Mouse (Mus musculus) MEL (cell line): ENCODE measurements around the gene Slc36a3. TPM values are rescaled to one million over a fixed set of nuclear protein-coding genes. Genes with fewer than 3 reads are reported as not detected.

ENCODE experiments used
- DNase-seq: peaks from one replicate; pipeline ENCODE4 v3.0.0; 2011; ENCODE audit warnings: low read depth, low spot score
- H3K27ac ChIP-seq: 2 replicates; pipeline ENCODE4 v1.5.1; 2012; ENCODE audit warnings: low read depth, mild to moderate bottlenecking, control low read depth, low read length, moderate library complexity; ENCODE audit not compliant: control insufficient read depth
- H3K27me3 ChIP-seq, 2 experiments: fragments of 150-350 bp in 1 of 2; sonication (generic) in 1 of 2; 2 replicates each; pipeline ENCODE4 v1.6.1; 2012; ENCODE audit warnings: low read length in 2 of 2, mild to moderate bottlenecking in 2 of 2, improper control_type of control experiment in 1 of 2, moderate library complexity in 1 of 2; ENCODE audit not compliant: insufficient read depth in 2 of 2, control insufficient read depth in 1 of 2
- H3K36me3 ChIP-seq, 2 experiments: 2 replicates each; pipeline ENCODE4 v1.6.1; 2012 to 2014; ENCODE audit warnings: low read length in 2 of 2, improper control_type of control experiment in 1 of 2, inconsistent platforms in 1 of 2, mild to moderate bottlenecking in 1 of 2; ENCODE audit not compliant: insufficient read depth in 2 of 2, control insufficient read depth in 1 of 2
- H3K4me1 ChIP-seq, 2 experiments: fragments of 150-350 bp in 1 of 2; sonication (generic) in 1 of 2; 2 replicates each; pipeline ENCODE4 v1.6.1; 2012; ENCODE audit warnings: low read length in 2 of 2, improper control_type of control experiment in 1 of 2, mild to moderate bottlenecking in 1 of 2; ENCODE audit not compliant: insufficient read depth in 2 of 2, control insufficient read depth in 1 of 2
- H3K4me3 ChIP-seq, 2 experiments: fragments of 150-350 bp in 1 of 2; sonication (generic) in 1 of 2; 2 replicates each; pipeline ENCODE4 v1.5.1; 2012; ENCODE audit warnings: low read depth in 2 of 2, low read length in 2 of 2, mild to moderate bottlenecking in 2 of 2, moderate library complexity in 2 of 2, control low read depth in 1 of 2, improper control_type of control experiment in 1 of 2; ENCODE audit not compliant: control insufficient read depth in 1 of 2, insufficient read depth in 1 of 2
- H3K79me2 ChIP-seq: 2 replicates; pipeline ENCODE4 v1.6.1; 2012; ENCODE audit warnings: mild to moderate bottlenecking, low read length, moderate library complexity; ENCODE audit not compliant: control insufficient read depth, poor library complexity, insufficient read depth
- H3K9ac ChIP-seq: 2 replicates; pipeline ENCODE4 v1.6.1; 2012; ENCODE audit warnings: low read depth, mild to moderate bottlenecking, control low read depth, low read length, moderate library complexity; ENCODE audit not compliant: control insufficient read depth, poor library complexity, severe bottlenecking
- H3K9me3 ChIP-seq: fragments of 150-350 bp; sonication (generic); replicated peaks from 2 replicates; pipeline ENCODE4 v1.6.1; 2012; ENCODE audit warnings: mild to moderate bottlenecking, low read length, improper control_type of control experiment, moderate library complexity; ENCODE audit not compliant: insufficient read depth
- BHLHE40 ChIP-seq: IDR thresholded peaks from 2 replicates; pipeline ENCODE4 v1.6.1; 2012; ENCODE audit warnings: low read depth, mild to moderate bottlenecking, inconsistent platforms, low read length, improper control_type of control experiment, borderline replicate concordance
- CHD1 ChIP-seq: IDR thresholded peaks from 2 replicates; pipeline ENCODE4 v1.6.1; 2012; ENCODE audit warnings: low read depth, mild to moderate bottlenecking, inconsistent platforms, low read length, improper control_type of control experiment
- CTCF ChIP-seq, 3 experiments: IDR thresholded peaks in 2 of 3; conservative IDR thresholded peaks in 1 of 3; 2 replicates each; pipeline ENCODE4 v1.5.1; 2011 to 2012; ENCODE audit warnings: low read length in 3 of 3, low read depth in 2 of 3, mild to moderate bottlenecking in 2 of 3, improper control_type of control experiment in 1 of 3, inconsistent platforms in 1 of 3, mixed read lengths in 1 of 3, moderate library complexity in 1 of 3; ENCODE audit not compliant: control insufficient read depth in 1 of 3, insufficient read depth in 1 of 3, poor library complexity in 1 of 3, severe bottlenecking in 1 of 3
- ELF1 ChIP-seq: IDR thresholded peaks from 2 replicates; pipeline ENCODE4 v1.6.1; 2014; ENCODE audit warnings: low read depth, mild to moderate bottlenecking, inconsistent platforms, low read length, improper control_type of control experiment, moderate library complexity
- EP300 ChIP-seq, 2 experiments: IDR thresholded peaks; 2 replicates each; pipeline ENCODE4 v1.6.1; 2011; ENCODE audit warnings: improper control_type of control experiment in 2 of 2, low read length in 2 of 2, low read depth in 1 of 2, mild to moderate bottlenecking in 1 of 2
- ETS1 ChIP-seq: IDR thresholded peaks from 2 replicates; pipeline ENCODE4 v1.6.1; 2012; ENCODE audit warnings: low read depth, mild to moderate bottlenecking, inconsistent platforms, low read length, improper control_type of control experiment, moderate library complexity
- GATA1 ChIP-seq: IDR thresholded peaks from 2 replicates; pipeline ENCODE4 v1.6.1; 2011; ENCODE audit warnings: low read depth, low read length, improper control_type of control experiment
- HCFC1 ChIP-seq: IDR thresholded peaks from 2 replicates; pipeline ENCODE4 v1.6.1; 2012; ENCODE audit warnings: low read depth, mild to moderate bottlenecking, inconsistent platforms, low read length, improper control_type of control experiment, moderate library complexity
- KAT2A ChIP-seq: conservative IDR thresholded peaks from 2 replicates; pipeline ENCODE4 v1.6.1; 2012; ENCODE audit warnings: low read depth, low read length, improper control_type of control experiment, inconsistent platforms
- MAX ChIP-seq: IDR thresholded peaks from 2 replicates; pipeline ENCODE4 v1.6.1; 2011; ENCODE audit warnings: low read length, improper control_type of control experiment
- MYB ChIP-seq: IDR thresholded peaks from 2 replicates; pipeline ENCODE4 v1.6.1; 2011; ENCODE audit warnings: mild to moderate bottlenecking, low read depth, low read length, improper control_type of control experiment
- MYC ChIP-seq: IDR thresholded peaks from 2 replicates; pipeline ENCODE4 v1.6.1; 2011; ENCODE audit warnings: low read depth, mild to moderate bottlenecking, low read length, improper control_type of control experiment, moderate library complexity
- POLR2A ChIP-seq, 2 experiments: IDR thresholded peaks; 2 replicates each; pipeline ENCODE4 v1.6.1; 2011 to 2012; ENCODE audit warnings: low read length in 2 of 2, mild to moderate bottlenecking in 2 of 2, control low read depth in 1 of 2, improper control_type of control experiment in 1 of 2, low read depth in 1 of 2, moderate library complexity in 1 of 2; ENCODE audit not compliant: control insufficient read depth in 1 of 2, insufficient read depth in 1 of 2, poor library complexity in 1 of 2
- POLR2AphosphoS2 ChIP-seq: IDR thresholded peaks from 2 replicates; pipeline ENCODE4 v1.6.1; 2011; ENCODE audit warnings: low read length, improper control_type of control experiment
- RAD21 ChIP-seq: IDR thresholded peaks from 2 replicates; pipeline ENCODE4 v1.6.1; 2011; ENCODE audit warnings: mild to moderate bottlenecking, low read depth, low read length, improper control_type of control experiment
- SIN3A ChIP-seq: IDR thresholded peaks from 2 replicates; pipeline ENCODE4 v1.6.1; 2012; ENCODE audit warnings: low read length, improper control_type of control experiment, inconsistent platforms
- SMC3 ChIP-seq: IDR thresholded peaks from 2 replicates; pipeline ENCODE4 v1.6.1; 2011; ENCODE audit warnings: low read depth, low read length, improper control_type of control experiment
- TBP ChIP-seq: IDR thresholded peaks from 2 replicates; pipeline ENCODE4 v1.8.0; 2011; ENCODE audit warnings: low read depth, low read length, improper control_type of control experiment
- TCF12 ChIP-seq: IDR thresholded peaks from 2 replicates; pipeline ENCODE4 v1.6.1; 2014; ENCODE audit warnings: low read depth, mild to moderate bottlenecking, inconsistent platforms, low read length, improper control_type of control experiment, moderate library complexity
- UBTF ChIP-seq: IDR thresholded peaks from 2 replicates; pipeline ENCODE4 v1.6.1; 2012; ENCODE audit warnings: low read depth, mild to moderate bottlenecking, inconsistent platforms, low read length, improper control_type of control experiment, moderate library complexity, borderline replicate concordance; ENCODE audit not compliant: insufficient read depth
- USF2 ChIP-seq, 2 experiments: IDR thresholded peaks; 2 replicates each; pipeline ENCODE4 v1.6.1; 2011 to 2012; ENCODE audit warnings: improper control_type of control experiment in 2 of 2, low read length in 2 of 2, borderline replicate concordance in 1 of 2, inconsistent platforms in 1 of 2, low read depth in 1 of 2, mild to moderate bottlenecking in 1 of 2; ENCODE audit not compliant: insufficient read depth in 1 of 2
- ZC3H11A ChIP-seq: IDR thresholded peaks from 2 replicates; pipeline ENCODE4 v1.6.1; 2012; ENCODE audit warnings: low read depth, mild to moderate bottlenecking, inconsistent platforms, low read length, improper control_type of control experiment
- ZKSCAN1 ChIP-seq: IDR thresholded peaks from 2 replicates; pipeline ENCODE4 v1.6.1; 2012; ENCODE audit warnings: low read depth, mild to moderate bottlenecking, inconsistent platforms, low read length, improper control_type of control experiment, moderate library complexity
- ZMIZ1 ChIP-seq: IDR thresholded peaks from 2 replicates; pipeline ENCODE4 v1.6.1; 2012; ENCODE audit warnings: low read depth, mild to moderate bottlenecking, inconsistent platforms, low read length, improper control_type of control experiment, moderate library complexity
- polyA plus RNA-seq, 2 experiments: library from polyadenylated mRNA; stranded (reverse) in 1 of 2; unstranded in 1 of 2; fragments of >175 nt in 1 of 2; fragments of >200 nt in 1 of 2; gene quantifications; 2 replicates each; pipeline versions ENCODE4 v1.2.1 to v1.2.4; 2012; ENCODE audit warnings: low replicate concordance in 2 of 2, low read depth in 1 of 2; ENCODE audit not compliant: insufficient read length in 2 of 2, insufficient read depth in 1 of 2, missing spikeins in 1 of 2
- total RNA-seq: library from RNA; depleted of rRNA; stranded (reverse); fragments of 300-350 nt; gene quantifications from 2 replicates; pipeline ENCODE4 v1.2.3, GENCODE M21; 2012

Slc36a3 gene
- total and polyA plus RNA-seq, 3 experiments = 0.12 to 0.15 TPM; not detected in 1

DNA sequence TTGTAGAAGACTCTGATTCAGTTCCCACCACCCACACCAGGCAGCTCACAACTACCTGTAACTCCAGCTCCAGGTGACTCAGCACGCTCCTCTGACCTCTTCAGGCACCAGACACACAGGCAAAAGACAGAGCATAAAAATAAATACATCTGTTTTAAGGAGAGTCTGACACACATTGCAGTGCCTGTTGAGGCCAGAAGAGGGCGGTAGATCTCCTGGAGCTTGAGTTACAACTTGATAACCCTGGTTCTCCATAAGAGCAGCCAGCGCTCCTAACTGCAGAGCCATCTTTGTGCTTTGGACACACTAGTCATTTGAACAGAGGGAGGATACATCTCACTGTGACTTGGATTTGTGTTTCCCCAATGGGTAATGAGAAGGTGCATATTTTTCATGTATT lies 13.2 kb upstream of the Slc36a3 start:
- H3K27me3 ChIP-seq = peaks cover 9% of the 10 kb centered on the region in 2 experiments; a peak in 3 of 4 replicates
- peak; percentile 88 for DNase-seq
- no peaks in the 10 kb centered on the region for H3K79me2 ChIP-seq
- H3K9me3 ChIP-seq = no peaks in the 10 kb centered on the region
- H3K9ac ChIP-seq = no peak overlapping the region
- no peak for TF ChIP-seq EP300 (IDR thresholded peaks at IDR 0.05; ENCODE audit: low read depth in 1 of 2, low read length in 2 of 2)
- no peak for TF ChIP-seq USF2 (IDR thresholded peaks at IDR 0.05; ENCODE audit: borderline replicate concordance in 1 of 2, insufficient read depth in 1 of 2, low read depth in 1 of 2, low read length in 2 of 2)
- no peak for TF ChIP-seq HCFC1
- peak; percentile 59 for TF ChIP-seq RAD21
- no peak for TF ChIP-seq KAT2A
- no peak for TF ChIP-seq MYC
- peak; percentile 25; the same call in 1 of the 2 replicates for TF ChIP-seq GATA1
- no peak for TF ChIP-seq ELF1
- peak; percentile 32; the same call in 1 of the 2 replicates for TF ChIP-seq ZC3H11A
- TF ChIP-seq ZMIZ1 = no peak
- TF ChIP-seq ZKSCAN1 = no peak
- no peak for TF ChIP-seq TBP
- TF ChIP-seq SIN3A = no peak
- no peak for TF ChIP-seq CHD1
- TF ChIP-seq POLR2AphosphoS2 = no peak
- TF ChIP-seq TCF12 = no peak
- TF ChIP-seq CTCF (IDR thresholded peaks at IDR 0.05 in 2 of 3, conservative IDR thresholded peaks at IDR 0.05 in 1 of 3; ENCODE audit: control insufficient read depth in 1 of 3, insufficient read depth in 1 of 3, low read depth in 2 of 3, low read length in 3 of 3, poor library complexity in 1 of 3, severe bottlenecking in 1 of 3) = peak; percentile 84 to 97 (median 89)
- TF ChIP-seq UBTF = no peak
- no peak for TF ChIP-seq MYB
- TF ChIP-seq POLR2A (IDR thresholded peaks at IDR 0.05; ENCODE audit: control insufficient read depth in 1 of 2, insufficient read depth in 1 of 2, low read depth in 1 of 2, low read length in 2 of 2, poor library complexity in 1 of 2) = no peak
- TF ChIP-seq ETS1 = no peak
- no peak for TF ChIP-seq MAX
- TF ChIP-seq BHLHE40 = no peak
- peak; percentile 78 for TF ChIP-seq SMC3
- TF ChIP-seq, all 39 proteins: peak for 5
- no peaks in the 10 kb centered on the region for H3K36me3 ChIP-seq
- no peak overlapping the region for H3K27ac ChIP-seq
- 0 out of 4 replicates have a peak, but pooled peaks cover 0 to 3% of the 10 kb centered on the region in 2 experiments for H3K4me1 ChIP-seq
- no peak overlapping the region for H3K4me3 ChIP-seq
